25 mouse cellular contexts compared by ENCODE assay signal in genomic region chr3:14678072-14678471, GRCm38 (mm10). TPM values are rescaled to one million over a fixed set of nuclear protein-coding genes. Genes with fewer than 3 reads are reported as not detected.
DNase-seq lines count a peak whose midpoint lies in the region; ATAC-seq lines count a peak whose summit lies in the region.
"Had no signal": no experiment of that assay in that cellular context is flagged by ENCODE, and none has a peak within 500 bp of the region (broad histone marks: within the 10 kb centered on the region; RNA-seq: fewer than 3 reads in every experiment).

No protein-coding gene starts in this region.

- no peak for DNase-seq in kidney, adult 8-10 months
- DNase-seq in NIH3T3 (ENCODE audit: low read depth): peak; percentile 59
- peak; percentile 65 for DNase-seq in embryo, embryonic 10 days (ENCODE audit: low spot score)
- peak; percentile 33 for DNase-seq in mesoderm, embryonic 11.5 days (ENCODE audit: low read depth, low spot score)
- no peak for DNase-seq in left cerebral cortex, adult 11 months (ENCODE audit: low spot score)
- DNase-seq in T-cell, adult 2 months (ENCODE audit: low spot score): no peak
- DNase-seq: adrenal gland, postnatal 10 days; cerebellum, adult 11 months; cerebellum, adult 9-10 months; gastrocnemius, postnatal 14 days; heart, postnatal 14 days; kidney, postnatal 4 days; layer of hippocampus, postnatal 36 days; thymus, postnatal 4 days had no signal

- H3K4me3 ChIP-seq in kidney, embryonic 15.5 days (replicated peaks): no peak overlapping the region
- H3K4me3 ChIP-seq: embryonic facial prominence, embryonic 12.5 days; forebrain, embryonic 10.5 days; forebrain, embryonic 15.5 days; hindbrain, embryonic 12.5 days; limb, embryonic 12.5 days; liver, embryonic 15.5 days; lung, embryonic 15.5 days; midbrain, embryonic 12.5 days had no signal

- WGBS in kidney, embryonic 15.5 days: 28% methylated on average over 3 of the region's 3 CpGs

- ATAC-seq in kidney, embryonic 15.5 days (replicated peaks; ENCODE audit: low FRiP score): 0 out of 2 replicates have a peak, but pooled peaks have one; percentile 56
- ATAC-seq: forebrain, embryonic 15.5 days; intestine, postnatal 0 days had no signal

- no peaks in the 10 kb centered on the region for H3K36me3 ChIP-seq in kidney, embryonic 15.5 days
- H3K36me3 ChIP-seq: embryonic facial prominence, embryonic 12.5 days; forebrain, embryonic 10.5 days; forebrain, embryonic 15.5 days; hindbrain, embryonic 12.5 days; limb, embryonic 12.5 days; liver, embryonic 15.5 days; lung, embryonic 15.5 days; midbrain, embryonic 12.5 days had no signal

- H3K27me3 ChIP-seq in kidney, embryonic 15.5 days: no peaks in the 10 kb centered on the region
- H3K27me3 ChIP-seq: CH12.LX; embryonic facial prominence, embryonic 12.5 days; forebrain, embryonic 15.5 days; hindbrain, embryonic 12.5 days; limb, embryonic 12.5 days; liver, embryonic 15.5 days; lung, embryonic 15.5 days; midbrain, embryonic 12.5 days had no signal

- no peak overlapping the region for H3K4me2 ChIP-seq in kidney, embryonic 15.5 days
- H3K4me2 ChIP-seq: embryonic facial prominence, embryonic 12.5 days; forebrain, embryonic 15.5 days; hindbrain, embryonic 12.5 days; limb, embryonic 12.5 days; liver, embryonic 15.5 days; lung, embryonic 15.5 days; midbrain, embryonic 12.5 days had no signal

- no peak overlapping the region for H3K9ac ChIP-seq in kidney, embryonic 15.5 days
- H3K9ac ChIP-seq: embryonic facial prominence, embryonic 12.5 days; forebrain, embryonic 15.5 days; hindbrain, embryonic 12.5 days; limb, embryonic 12.5 days; liver, embryonic 15.5 days; lung, embryonic 15.5 days; midbrain, embryonic 12.5 days had no signal

- H3K4me1 ChIP-seq in kidney, embryonic 15.5 days: 0 out of 2 replicates have a peak, but pooled peaks cover 5% of the 10 kb centered on the region
- H3K4me1 ChIP-seq: forebrain, embryonic 15.5 days; liver, embryonic 15.5 days; lung, embryonic 15.5 days; midbrain, embryonic 12.5 days had no signal

- H3K27ac ChIP-seq in kidney, embryonic 15.5 days: no peak overlapping the region
- H3K27ac ChIP-seq: embryonic facial prominence, embryonic 12.5 days; forebrain, embryonic 10.5 days; forebrain, embryonic 15.5 days; hindbrain, embryonic 12.5 days; limb, embryonic 12.5 days; liver, embryonic 15.5 days; lung, embryonic 15.5 days; midbrain, embryonic 12.5 days had no signal

- no peaks in the 10 kb centered on the region for H3K9me3 ChIP-seq in kidney, embryonic 15.5 days (replicated peaks)
- H3K9me3 ChIP-seq: embryonic facial prominence, embryonic 12.5 days; forebrain, embryonic 10.5 days; forebrain, embryonic 15.5 days; hindbrain, embryonic 12.5 days; limb, embryonic 12.5 days; liver, embryonic 15.5 days; lung, embryonic 15.5 days; midbrain, embryonic 12.5 days had no signal

RNA-seq across cellular contexts. Expression of gene Car13, which starts 36.5 kb away (rescaled TPM):
- polyA plus RNA-seq in kidney, embryonic 15.5 days (2015; fragmentation: Nextera tagmentation; extraction: Ambion mirVana): 3.4 and 3.5 TPM in 2 replicates

Comparison
In these comparisons a context has a peak if more than half of its experiments do, and no peak if none do; other contexts are left out.
1. DNase-seq: peak in NIH3T3 (single experiment), embryo, embryonic 10 days (single experiment) and mesoderm, embryonic 11.5 days (single experiment); none in kidney, adult 8-10 months (0 of 2), left cerebral cortex, adult 11 months (single experiment) and T-cell, adult 2 months (single experiment).